Mouse (Mus musculus) adrenal gland, postnatal 25 days (tissue): ENCODE data around the gene Mustn1. TPM values are rescaled to one million over a fixed set of nuclear protein-coding genes. Genes with fewer than 3 reads are reported as not detected.
A peak's percentile ranks its signal among the peaks of the same experiment; 100 is the strongest.

Source experiments
- DNase-seq: peaks from one replicate; pipeline ENCODE4 v3.0.0; 2021; ENCODE audit warnings: mixed read lengths
- long read RNA-seq: library from polyadenylated mRNA; stranded (forward); transcript quantifications from one replicate; pipeline ENCODE4 v2.0.0, GENCODE M21; 2021
- total RNA-seq: library from RNA; stranded (reverse); gene quantifications from 2 replicates; pipeline ENCODE4 v1.2.3, GENCODE M21; 2021

Gene Mustn1
- total RNA-seq: 2.5 and 3.3 TPM in 2 replicates
- long read RNA-seq, partial matches to known transcripts: 0 of 1 reads
- long read RNA-seq, other reads (novel, unspliced or antisense): 0 of 1 reads

GRCm38 (mm10) chr14:30878958-30879571 lies at the start of gene Mustn1:
TSS of gene Mustn1 (plus strand) at chr14:30879200.
- no peak for DNase-seq

- DNase-seq: no peak
These were observed 41.5 kb upstream of the Mustn1 start for GRCm38 (mm10) chr14:30837416-30837996.

GRCm38 (mm10) chr14:30843701-30844100 lies 35.3 kb upstream of the Mustn1 start:
- DNase-seq: no peak

GRCm38 (mm10) chr14:30850504-30850903 lies 28.5 kb upstream of the Mustn1 start:
- DNase-seq: no peak

GRCm38 (mm10) chr14:30852325-30852724 lies 26.7 kb upstream of the Mustn1 start:
- no peak for DNase-seq

- no peak for DNase-seq
These were observed 23.7 kb upstream of the Mustn1 start for GRCm38 (mm10) chr14:30855316-30855715.

GRCm38 (mm10) chr14:30856885-30857507 lies 22.0 kb upstream of the Mustn1 start:
- DNase-seq: no peak

GRCm38 (mm10) chr14:30857990-30858389 lies 21.0 kb upstream of the Mustn1 start:
- no peak for DNase-seq

- no peak for DNase-seq
These were observed 17.4 kb upstream of the Mustn1 start for GRCm38 (mm10) chr14:30861421-30862125.

GRCm38 (mm10) chr14:30862368-30862767 lies 16.6 kb upstream of the Mustn1 start:
- DNase-seq: no peak

- no peak for DNase-seq
These were observed 13.7 kb upstream of the Mustn1 start for GRCm38 (mm10) chr14:30865311-30865710.

- DNase-seq: peak; percentile 69
These were observed 12.0 kb upstream of the Mustn1 start for GRCm38 (mm10) chr14:30867042-30867441.

GRCm38 (mm10) chr14:30868826-30869225 lies 10.2 kb upstream of the Mustn1 start:
- DNase-seq: no peak

GRCm38 (mm10) chr14:30869391-30869801 lies 9.6 kb upstream of the Mustn1 start:
- no peak for DNase-seq

- DNase-seq: no peak
These were observed 8.5 kb upstream of the Mustn1 start for GRCm38 (mm10) chr14:30870206-30871147.

- DNase-seq: no peak
These were observed 4.8 kb upstream of the Mustn1 start for GRCm38 (mm10) chr14:30874095-30874700.

GRCm38 (mm10) chr14:30875130-30875865 lies 3.7 kb upstream of the Mustn1 start:
- no peak for DNase-seq

- DNase-seq: no peak
These were observed 3.0 kb upstream of the Mustn1 start for GRCm38 (mm10) chr14:30875955-30876354.

GRCm38 (mm10) chr14:30876451-30876850 lies 2.5 kb upstream of the Mustn1 start:
- DNase-seq: no peak

- no peak for DNase-seq
These were observed 1.2 kb upstream of the Mustn1 start for GRCm38 (mm10) chr14:30877827-30878226.

GRCm38 (mm10) chr14:30879794-30880193 lies 794 bp downstream of the Mustn1 start:
- DNase-seq: no peak
